Mouse (Mus musculus) 416B (cell line): ENCODE results near the gene Vdr.

Source experiments
- DNase-seq: peaks from one replicate; pipeline ENCODE4 v3.0.0; 2011; ENCODE audit warnings: low read depth

Vdr gene

DNA sequence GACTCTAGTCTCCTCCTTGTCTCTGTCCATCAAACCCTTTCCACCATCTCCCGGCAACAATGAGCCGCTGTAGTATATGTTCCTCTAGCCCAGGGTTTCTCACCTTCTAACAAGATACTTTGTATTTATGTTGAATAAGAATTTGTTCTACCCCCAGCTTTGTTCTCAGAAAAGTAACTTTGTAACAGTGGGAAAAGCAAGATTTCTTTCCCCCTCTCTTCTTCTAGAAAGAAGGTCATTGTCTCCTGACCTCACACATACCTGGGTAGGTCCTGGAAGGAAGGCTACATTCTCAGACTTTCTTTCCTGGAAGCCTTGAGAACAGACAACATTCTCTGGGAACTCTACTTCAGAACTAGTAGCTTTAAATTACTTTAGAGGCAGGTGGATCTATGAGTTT lies at the start of gene Vdr:
TSS of gene Vdr (minus strand) at position 101 of the 400 bp plus-strand sequence.
- no peak for DNase-seq

DNA sequence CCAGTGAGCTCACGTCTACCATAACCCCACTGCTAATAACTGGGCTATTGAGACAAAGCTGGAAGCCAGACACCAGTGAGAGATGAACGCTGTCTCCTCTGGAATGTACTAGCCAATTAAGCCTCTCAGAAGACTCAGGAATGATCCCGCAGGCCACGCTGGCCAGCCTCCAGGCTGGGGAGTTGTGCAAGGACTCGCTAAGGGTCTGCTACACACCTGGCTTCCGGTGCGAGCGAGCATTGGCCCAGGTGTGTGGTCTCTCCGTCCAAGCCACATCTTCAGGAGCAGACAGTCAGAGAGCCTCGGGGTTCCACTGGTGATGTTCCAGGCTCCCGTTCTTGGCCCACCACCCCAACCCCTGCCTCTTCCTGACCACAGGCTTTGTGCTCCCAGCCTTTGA lies 46.0 kb upstream of the Vdr start:
- DNase-seq: no peak

DNA sequence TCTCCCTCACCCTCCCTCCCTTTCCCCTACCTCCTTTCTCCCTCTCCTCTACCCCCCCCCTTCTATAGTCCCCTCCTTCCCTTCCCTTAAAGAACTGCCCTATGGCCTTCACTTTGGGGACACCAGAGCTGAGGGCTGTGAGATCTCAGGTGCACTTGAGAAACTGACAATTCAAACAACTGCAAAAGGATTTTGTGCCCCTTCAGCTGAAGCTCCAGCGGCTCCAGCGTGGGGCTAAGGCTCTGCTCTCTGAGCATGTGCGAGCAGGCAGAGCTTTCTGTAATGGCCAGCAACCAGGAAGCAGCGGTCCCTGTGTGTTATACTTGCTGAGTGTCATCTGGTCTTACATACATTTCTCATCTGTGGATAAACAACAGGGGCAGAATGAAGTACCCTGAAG lies 45.3 kb upstream of the Vdr start:
- DNase-seq: no peak

DNA sequence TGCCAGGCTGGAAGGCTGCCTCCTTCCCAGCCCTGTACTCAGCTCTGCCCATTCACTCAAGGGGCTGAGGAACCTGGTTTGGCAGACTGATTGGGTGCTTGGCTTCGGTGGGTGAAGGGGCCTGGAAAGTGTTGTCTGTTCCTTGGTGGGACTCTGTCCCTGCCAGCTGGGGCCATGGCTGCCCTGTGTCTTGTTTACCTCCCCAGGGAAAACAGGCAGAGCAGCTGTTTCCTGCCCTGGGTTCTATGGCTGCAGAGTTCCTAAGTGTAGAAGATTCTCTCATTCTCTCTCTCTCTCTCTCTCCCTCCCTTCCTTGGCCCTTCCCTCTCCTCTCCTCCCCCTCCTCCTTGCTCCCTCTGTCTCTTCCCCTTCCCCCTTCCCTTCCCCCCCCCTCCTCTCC lies 44.9 kb upstream of the Vdr start:
- no peak for DNase-seq

DNA sequence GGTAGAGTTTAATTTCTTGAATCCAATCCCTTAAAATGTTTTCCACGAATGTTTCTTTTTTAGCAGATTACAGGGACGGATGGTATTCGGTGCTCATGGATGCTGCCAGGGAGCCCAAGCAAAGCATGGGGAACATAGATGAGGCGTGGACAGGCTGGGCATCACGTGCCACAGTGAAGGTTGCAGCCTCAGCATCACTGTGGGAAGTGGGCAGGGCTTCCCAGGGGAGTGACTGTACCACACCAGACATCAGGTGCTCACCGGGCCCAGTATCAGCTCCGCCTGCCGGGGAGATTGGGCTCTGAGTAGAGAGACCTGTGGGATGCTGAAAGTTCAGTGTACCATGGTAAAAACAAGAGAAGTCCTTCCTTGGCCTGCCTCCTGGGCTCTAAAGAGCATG lies 44.2 kb upstream of the Vdr start:
- DNase-seq: no peak

DNA sequence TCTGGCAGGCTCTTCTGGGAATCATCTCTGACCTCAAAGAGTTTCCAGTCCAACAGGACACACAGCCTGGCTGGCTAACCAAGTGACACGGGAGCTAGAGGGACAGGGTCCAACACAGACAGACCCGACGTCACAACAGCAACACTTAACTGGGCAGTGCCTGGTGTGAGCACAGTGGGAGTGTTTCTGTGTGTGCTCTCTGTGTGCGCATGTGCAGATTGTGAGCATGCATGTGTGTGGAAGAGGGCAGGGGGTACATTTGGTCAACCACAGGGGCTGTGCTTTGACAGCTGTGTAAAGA lies 42.4 kb upstream of the Vdr start:
- DNase-seq: peak; percentile 45

DNA sequence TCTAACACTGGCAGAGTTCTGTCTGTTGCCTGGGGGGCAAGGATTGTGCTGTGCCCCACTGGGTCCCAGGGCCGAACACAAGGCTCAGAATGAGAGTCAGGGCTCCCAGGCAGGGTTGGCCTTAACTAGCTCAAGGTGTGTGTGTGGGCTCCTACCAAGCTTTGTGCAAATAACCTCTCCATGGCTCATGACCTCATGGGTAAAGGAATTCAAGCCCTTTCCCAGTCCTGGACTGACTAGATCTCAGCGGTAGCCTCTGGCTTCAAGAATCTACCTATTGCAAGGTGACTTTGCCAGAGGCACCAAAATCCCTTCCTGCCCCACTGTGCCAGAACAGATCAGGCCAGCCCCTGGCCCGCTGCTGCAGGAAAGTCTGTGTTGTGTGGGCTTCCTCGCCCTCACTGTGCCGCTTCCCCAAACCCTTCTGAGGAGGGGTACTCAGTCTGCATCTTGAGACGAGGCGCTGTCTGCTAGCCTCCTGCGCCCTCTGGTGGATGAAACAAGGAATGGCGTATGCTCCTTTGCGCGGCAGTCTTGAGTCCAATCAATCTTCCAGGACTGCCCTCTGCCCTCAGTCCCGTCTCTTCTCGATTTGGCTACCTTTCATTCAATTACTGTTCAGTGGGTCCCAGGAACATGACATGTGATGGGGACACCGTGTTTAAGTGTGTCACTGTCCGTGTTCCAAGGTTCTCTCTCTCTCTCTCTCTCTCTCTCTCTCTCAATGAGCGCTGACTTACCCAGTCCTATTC lies 41.9 kb upstream of the Vdr start:
- DNase-seq: peak; percentile 66

DNA sequence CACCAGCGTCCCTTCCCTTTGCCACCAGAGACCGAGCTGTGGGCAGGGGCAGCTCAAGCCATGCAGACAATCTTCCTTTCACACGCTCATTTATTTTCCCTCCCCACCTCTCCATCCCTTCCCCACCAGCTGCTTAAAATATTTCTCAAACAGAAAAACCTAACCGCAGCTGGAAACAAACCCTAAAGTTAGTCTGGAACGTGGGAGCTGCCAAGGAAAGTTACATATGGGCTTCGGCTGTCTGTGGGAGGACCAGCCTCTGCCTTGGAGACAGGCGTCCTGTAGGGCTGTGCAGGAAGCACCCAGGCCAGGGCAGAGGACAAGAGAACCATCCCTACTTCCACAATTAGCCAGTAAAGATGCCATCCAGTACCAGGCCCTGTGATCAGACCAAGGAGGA lies 39.8 kb upstream of the Vdr start:
- DNase-seq: no peak

DNA sequence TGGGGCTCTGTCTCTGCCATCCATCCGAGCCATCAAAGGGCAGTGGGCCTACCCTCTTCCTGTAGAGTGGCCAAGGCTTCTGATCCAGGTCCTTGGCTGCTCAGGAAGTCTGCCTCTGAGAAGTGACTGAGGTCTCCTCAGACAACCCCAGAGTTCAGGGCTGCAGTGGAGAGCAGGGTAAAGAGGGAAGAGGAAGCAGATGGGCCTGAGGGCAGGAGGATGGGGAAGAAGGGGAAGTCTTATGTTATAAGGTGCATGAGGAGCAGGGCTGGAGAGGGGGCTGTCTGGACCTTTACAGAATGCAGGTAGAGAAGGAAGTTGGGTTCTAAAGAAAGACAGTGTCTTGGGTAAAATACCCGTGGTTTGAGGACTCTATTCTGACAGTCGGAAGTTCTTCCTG lies 39.3 kb upstream of the Vdr start:
- DNase-seq: no peak

DNA sequence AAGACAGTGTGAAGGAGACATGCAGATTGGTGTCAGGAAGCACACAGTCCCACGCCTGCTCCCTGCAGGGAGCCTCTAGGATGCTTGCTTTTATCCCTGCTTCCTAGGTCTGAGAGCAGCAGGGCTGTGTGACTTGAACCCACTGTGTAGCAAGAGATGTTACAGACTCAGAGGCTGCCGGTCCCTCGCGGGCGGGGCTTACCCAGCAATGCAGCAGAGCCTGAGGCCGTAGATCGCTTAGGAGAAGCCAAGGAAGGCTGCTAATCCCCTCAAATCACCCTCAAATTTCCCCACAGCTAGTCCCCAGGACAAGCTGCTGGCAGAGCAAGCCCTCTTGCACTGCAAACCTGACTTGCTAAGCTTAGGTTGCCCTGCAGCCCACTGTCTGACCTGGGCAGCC lies 38.3 kb upstream of the Vdr start:
- DNase-seq: no peak

DNA sequence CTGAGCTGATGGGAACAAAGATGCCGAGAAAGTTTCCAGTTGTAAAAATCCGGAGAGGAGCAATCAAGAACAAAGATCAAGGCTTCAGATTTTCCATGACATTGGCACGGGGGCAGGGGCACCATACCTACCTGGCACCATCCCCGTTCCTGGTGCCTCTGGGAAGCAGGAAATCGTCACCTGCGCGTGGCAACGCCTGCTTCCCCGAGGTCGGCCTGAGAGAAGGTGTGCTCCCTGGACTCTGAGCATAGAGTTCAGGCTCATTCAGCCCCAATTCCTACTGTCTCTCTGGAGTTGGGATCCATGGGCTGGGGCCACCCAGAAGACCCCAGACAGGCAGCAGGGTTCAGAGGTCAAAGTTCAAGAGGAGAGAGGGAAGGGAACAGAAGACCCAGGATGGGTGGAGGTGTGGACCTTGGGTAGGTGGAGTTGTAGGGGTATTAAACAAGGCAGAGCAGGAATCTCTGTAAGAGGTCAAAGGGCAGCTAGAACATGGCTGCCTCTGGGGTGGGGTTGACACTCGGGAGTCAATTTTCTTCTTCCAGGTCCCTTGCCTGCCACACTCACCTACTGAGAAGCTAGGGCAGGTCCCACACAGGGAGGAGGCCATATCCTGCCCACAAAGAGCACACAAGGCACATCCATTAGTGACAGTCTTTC lies 35.4 kb upstream of the Vdr start:
- no peak for DNase-seq

DNA sequence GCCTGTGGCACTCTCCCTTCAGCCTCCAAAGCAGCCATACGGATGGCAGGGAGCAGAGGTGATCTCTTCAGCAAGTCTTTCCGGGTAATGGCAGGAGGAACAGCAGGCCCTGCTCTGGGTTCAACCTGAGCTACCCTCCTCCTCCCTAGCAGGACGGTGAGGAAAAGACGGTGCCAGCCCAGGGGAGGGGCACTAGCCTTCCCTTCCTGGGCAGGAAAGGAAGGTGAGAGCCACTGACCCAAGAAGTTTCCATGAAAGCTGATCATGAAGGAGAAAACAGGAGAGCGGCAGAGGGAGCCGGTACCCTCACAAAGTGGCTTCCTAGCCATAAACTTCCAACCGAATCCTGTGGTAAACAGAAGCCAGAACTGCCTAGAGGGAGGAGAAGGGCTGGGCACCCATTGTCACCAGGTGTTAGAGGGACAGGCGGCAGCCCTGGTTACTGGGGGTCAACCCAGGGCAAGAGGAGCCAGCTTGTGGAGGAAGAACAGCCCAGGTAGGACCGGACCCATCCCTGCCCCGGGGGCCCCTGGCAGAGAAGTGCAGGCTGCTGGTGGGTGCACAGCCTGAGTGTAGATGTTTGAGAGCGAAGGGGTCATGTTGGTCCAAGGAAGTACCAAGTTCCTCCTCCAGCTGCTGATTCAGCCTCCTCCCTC lies 34.6 kb upstream of the Vdr start:
- DNase-seq: no peak

DNA sequence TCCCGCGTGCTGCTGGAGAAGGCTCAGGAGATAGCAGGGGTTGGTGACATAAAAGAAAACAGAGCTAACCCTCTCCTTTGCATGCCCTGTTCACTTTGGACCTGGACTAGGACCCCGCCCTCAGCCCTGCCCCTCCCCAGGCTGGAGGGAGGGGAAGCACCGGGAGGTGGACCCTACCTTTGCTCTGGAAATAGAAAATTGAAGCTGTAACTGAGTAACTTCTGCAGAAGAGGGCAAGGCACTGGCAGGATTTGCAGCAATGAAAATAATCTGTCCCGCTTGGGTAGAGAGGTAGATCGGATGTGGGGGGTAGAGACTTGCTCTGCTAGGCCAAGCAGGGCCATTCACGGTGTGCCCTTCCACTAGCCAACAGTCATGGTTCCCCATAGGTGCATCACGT lies 32.9 kb upstream of the Vdr start:
- DNase-seq: no peak

DNA sequence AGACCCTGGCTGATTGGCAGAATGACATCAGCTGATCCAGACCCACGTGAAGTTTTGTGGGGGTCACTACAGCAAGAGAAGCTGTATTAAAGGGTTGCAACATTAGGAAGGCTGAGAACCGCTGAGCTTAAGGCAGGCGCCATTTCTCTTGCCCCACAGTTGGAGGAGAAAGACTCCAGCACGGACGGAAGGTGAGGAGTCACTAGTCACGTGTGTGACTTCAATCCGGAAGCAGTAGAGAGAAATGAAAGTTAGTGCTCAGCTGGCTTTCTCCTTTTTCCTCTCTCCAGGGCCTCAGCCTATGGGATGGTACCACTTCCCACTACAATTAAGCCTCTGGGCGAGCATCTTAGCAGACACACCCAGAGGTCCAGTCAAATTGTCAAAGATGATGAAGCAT lies 32.1 kb upstream of the Vdr start:
- DNase-seq: no peak

DNA sequence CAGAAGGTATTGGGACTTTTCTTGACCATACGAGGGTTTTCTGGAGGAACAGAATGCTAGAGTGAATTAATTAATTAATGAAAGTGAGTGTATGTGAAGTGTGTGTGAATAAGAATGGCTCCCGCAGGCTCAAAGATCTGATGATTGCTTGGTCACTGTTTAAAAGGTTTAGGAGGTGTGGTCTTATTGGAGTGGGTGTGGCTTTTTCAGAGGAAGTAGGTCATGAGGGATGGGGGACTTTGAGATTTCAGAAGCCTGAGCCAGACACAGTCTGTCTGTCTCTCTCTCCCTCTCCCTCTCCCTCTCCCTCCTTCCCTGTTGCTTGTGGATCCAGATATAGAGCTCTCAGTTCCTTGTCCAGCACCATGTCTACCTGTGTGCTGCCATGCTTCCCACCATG lies 30.9 kb upstream of the Vdr start:
- no peak for DNase-seq

DNA sequence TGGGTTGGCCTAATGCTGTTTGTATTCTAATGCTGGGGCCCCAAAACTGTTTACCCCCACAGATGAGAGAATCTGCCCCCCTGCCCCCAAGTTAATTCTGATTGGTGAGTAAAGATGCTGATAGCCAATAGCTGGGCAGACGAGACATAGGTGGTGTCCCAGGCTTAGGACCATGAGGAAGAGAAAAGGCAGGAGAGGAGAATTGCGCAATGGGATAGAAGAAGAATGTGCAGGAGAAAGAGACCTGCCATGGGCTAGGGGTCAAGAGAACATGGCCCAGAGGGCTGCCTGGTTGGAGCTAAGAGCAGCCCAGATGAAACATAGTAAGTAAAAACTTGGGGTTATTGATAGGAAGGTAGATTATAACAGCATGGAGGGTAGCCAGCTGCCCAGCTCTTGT lies 29.7 kb upstream of the Vdr start:
- DNase-seq: no peak

DNA sequence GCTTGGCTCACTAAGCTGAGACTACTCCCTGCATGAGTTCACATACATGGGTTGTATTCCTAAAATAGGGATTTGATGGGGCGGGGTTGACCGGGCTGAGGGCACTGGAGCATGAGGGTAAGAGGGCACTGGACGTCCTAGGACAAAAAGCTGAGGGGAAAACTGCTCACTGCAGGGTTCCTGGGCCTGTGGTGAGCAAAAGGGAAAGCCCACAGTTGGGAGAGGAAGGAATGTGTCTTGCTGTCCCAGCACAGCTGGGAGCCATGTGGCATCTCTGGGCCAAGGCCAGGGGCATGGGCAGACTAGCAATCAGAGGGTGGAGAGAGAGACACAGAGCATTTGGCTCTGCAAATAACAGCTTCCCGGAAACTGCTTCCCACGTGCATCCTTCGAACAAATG lies 28.1 kb upstream of the Vdr start:
- DNase-seq: no peak

DNA sequence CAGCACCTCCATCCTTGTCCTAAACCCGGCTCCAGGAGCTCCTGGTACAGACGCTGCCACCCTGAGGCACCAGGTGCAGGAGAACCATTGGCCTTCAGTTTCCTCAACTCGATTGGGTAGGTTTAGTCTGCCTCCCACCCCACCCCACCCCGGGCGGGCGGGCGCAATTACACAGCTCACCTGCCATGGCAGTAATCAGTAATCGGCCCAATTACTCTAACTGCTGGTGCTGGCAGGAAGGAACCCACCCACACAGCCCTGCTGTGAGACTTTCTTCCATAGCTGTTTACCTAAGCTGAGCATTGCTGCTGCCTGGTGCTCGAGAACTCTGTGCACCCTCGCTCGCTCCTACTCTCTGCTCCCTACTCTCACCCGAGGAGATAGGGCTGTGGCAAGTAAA lies 22.0 kb upstream of the Vdr start:
- DNase-seq: no peak

DNA sequence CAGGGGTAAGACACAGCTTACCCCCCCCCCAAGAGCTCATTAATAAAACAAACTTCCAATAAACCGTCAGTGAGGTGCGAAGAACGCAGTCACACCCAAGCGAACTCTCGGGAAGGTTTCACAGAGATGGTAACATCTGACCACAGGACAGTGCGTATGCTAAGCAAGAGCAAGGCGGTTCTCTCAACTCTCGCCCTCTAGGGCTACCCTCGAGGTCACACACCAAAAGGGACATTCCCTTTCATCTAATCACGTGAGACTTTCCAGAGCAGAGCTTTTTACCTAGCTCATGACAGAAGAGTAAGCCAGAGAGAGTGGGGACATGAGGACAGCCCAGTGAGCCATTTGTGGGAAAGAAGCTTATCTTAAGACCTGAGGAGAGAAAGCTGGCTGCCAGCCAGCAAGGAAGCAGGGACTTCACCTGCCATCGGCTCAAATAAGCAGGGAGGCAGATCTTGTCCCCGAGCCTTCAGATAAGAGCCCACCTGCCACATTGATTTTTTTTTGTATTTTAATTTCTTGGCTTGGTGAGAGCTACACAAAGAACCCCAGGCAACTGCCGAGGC lies 18.9 kb upstream of the Vdr start:
- DNase-seq: no peak

DNA sequence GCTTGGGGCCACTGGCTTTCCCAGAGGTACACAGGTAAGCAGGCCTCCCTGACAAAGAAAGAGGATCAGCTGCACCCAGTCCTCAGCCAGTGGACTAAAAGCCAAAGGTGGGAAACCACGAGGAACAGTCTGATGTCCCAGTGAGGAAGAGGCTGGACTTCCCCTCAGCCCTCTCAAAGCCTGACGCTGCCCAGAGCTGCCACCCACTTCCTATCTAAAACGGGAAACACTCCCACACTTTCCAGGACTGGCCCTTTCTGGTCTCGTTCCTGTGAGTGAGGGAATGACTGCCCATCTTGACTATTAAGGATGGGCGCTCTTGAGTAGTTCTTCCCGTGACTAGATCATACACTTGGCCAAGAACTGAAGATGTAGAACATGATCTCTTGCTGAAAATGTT lies 17.4 kb upstream of the Vdr start:
- DNase-seq: no peak

DNA sequence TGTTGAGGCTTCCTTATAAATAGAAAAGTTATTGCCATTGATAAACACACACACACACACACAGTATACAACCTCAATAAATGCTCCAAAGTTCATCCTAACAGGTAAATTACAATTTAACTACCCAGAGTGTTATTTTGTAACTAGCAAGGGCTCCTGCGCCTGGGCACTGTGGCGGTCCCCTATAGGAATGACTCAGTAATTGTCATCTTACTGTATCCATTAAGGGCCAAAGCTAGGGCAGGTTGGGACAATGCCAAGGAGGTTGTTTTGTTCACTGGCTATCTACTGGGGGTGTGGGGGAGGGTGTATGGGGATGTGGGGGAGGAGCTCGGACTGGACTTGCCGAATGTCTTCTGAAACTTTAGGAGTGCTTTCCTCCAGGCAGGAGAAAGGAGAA lies 16.6 kb upstream of the Vdr start:
- no peak for DNase-seq

DNA sequence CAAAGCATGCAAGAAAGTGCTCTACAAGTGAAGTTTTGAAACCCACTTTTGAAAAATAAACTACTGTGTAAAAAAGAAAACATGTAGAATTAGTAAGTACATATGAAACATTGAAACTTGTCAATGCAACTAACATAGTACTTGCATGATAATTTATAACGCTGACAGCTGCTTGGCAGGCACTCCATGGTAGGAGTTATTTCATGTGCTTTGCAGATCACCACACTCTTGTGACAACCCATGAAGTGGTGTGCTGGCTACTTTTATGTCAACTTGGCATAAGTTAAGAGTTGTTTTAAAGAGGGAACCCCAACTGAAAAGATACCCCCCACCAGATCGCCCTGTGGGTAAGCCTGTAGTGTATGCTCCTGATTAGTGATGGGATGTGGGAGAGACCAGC lies 12.0 kb upstream of the Vdr start:
- DNase-seq: no peak

DNA sequence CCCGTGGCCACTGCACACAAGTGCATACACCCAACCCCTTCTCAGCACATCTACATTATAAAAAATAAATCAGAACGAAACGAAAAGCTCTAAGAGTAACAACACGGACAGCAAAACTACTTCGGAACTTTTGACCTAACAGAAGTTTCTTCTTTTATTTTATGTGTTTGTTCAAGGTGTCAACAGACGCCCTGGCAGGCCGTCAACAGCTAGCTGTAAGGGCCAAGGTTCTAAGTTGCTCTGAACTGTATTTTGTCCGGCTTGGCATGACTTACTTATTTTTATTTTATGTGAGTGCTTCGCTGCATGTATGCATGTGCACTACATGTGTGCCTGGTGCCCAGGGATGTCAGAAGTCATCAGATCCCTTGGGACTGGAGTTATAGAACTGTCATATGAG lies 11.4 kb upstream of the Vdr start:
- DNase-seq: no peak

DNA sequence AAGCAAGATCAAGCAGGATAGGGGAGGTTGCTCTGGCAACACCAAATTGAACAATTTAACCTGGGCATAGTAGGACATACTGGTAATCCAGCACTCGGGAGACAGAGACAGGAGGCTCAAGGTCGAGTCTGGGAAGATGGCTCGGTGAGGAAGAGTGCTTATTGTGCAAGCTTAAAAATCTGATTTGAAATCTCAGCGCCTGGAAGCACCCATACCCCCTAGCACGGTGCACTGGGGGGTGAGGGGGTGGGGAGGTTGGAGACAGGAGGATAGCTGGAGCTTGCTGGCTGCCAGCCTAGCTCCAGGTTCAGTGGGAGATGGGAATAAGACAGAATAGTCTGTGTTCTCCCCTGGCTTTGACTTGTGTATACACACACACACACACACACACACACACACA lies 9.9 kb upstream of the Vdr start:
- no peak for DNase-seq
